Mouse (Mus musculus): ENCODE results near the gene Atg10. TPM values are rescaled to one million over a fixed set of nuclear protein-coding genes. Genes with fewer than 3 reads are reported as not detected.
A peak's percentile ranks its signal among the peaks of the same experiment; 100 is the strongest.

Gene Atg10
- polyA plus RNA-seq, 1 experiment = 12.1 TPM

DNA sequence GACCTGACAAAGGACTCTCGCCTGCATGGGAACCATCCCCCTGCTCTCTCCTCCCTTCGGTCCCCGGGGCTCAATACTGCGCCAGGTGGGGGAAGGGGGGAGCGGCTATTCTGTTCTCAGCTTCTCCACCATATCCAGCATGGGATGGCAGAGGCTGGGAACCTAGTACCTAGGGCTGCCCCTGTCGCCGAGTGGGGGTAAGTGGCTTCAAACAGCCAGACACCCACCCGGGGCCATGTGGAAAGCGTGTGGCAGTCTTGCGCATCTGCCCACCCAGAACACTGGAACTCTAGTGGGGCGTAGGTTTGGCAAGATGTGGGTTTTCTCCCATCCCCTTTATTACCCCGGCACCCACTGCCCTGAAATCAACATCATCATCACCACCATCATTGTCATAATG, 316.4 kb downstream of the Atg10 start:
- DNase-seq (ENCODE audit: extremely low spot score in 1 of 2, low spot score in 1 of 2) = no peak

GRCm38 (mm10) chr13:90905176-90905575, 318.6 kb downstream of the Atg10 start, which contains the start of gene Atp6ap1l:
Gene Atp6ap1l, minus strand, starts transcription at chr13:90905355.
- DNase-seq (ENCODE audit: extremely low spot score in 1 of 2, low spot score in 1 of 2) = peak in 1 of 2 experiments; percentile 67

- no peak for DNase-seq (ENCODE audit: extremely low spot score in 1 of 2, low spot score in 1 of 2)
These were observed 326.9 kb downstream of the Atg10 start for GRCm38 (mm10) chr13:90896821-90897220.

DNA sequence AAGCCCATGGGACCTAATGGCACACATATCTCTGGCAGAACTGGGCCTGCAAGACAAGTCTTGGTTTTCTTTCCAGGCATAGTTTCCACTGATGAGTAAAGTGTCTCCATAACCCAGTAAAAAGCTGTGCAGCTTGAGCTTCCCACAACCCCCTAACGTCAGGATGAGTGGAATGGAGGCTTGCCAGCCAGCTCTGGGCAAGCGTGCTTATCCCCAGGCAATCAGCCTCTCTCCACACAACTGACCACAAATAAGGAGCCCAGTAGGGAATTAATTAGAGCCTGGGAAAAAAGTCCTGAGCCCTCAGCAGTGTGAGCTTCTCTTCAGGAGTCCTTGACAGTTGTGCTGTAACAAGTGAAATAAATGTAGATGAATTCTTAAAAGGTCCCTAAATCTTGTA, 327.7 kb downstream of the Atg10 start:
- DNase-seq (ENCODE audit: extremely low spot score in 1 of 2, low spot score in 1 of 2) = peak in 1 of 2 experiments; percentile 66

DNA sequence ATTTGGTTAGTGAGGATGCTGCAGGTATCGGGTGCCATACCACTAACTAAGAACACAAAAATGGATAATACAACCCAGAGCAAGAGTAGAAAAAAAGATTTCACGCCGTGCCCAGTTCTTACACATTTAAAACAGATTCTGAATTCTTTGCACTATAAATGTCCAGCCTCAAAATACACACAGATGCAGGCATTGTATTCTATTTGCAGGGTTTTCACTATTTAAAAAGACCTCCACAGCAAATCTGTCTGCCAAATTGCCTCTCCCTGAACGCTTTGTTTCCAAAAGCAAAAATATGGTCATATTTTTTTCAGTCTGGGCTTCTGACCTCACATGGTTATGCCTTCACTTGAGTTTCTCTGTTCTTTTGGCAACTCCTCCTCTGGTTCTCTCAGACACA, 328.9 kb downstream of the Atg10 start:
- DNase-seq (ENCODE audit: extremely low spot score in 1 of 2, low spot score in 1 of 2) = no peak

GRCm38 (mm10) chr13:90890111-90890510, 333.7 kb downstream of the Atg10 start:
- no peak for DNase-seq (ENCODE audit: extremely low spot score in 1 of 2, low spot score in 1 of 2)

GRCm38 (mm10) chr13:90886568-90886983, 337.2 kb downstream of the Atg10 start:
- DNase-seq (ENCODE audit: extremely low spot score in 1 of 2, low spot score in 1 of 2) = peak; percentile 55 to 92

DNA sequence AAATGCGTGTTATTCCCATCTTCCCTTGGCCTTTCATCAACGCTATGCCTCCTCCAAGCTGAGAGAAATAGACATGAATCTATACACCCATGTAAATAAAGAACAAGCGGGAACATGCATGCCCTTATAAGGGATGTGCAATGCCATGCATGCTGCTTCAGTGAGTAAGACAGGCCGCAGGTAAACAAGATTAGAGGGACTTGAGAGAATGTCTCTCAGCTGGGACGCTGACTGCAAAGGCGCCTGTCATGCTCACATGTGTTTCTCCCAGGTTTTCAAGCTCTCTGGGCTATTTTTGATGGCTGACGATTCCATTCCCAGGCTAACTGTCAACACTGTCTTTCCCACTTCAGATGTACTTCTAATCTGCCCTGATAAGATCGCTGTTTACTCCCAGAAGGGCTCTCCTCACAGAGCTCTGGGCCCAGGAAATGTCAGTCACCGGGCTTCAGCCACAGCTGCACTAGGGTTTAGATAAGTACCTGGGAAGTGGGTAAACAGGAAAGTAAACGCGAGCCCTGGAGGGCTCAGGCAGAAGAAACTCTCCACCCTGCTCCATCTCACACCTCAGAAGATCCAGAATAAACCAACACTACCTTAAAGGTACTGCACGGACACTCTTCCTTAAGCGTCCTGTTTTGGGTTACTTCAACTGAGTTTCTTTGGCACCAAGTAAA, 337.8 kb downstream of the Atg10 start:
- no peak for DNase-seq (ENCODE audit: extremely low spot score in 1 of 2, low spot score in 1 of 2)

Other genes starting within 250 kb of the Atg10 start
- 115 and 119 TPM in 2 replicates for gene Ssbp2, start 236.3 kb upstream of the Atg10 start, polyA plus RNA-seq (2012; rRNA removed)